Mouse (Mus musculus): ENCODE measurements around the gene Mpv17. TPM values are rescaled to one million over a fixed set of nuclear protein-coding genes. Genes with fewer than 3 reads are reported as not detected.
A peak's percentile ranks its signal among the peaks of the same experiment; 100 is the strongest.

Gene Mpv17
- polyA plus RNA-seq, 1 experiment from 2014 or later = 54.6 TPM

- no peaks in the 10 kb centered on the region for H3K27me3 ChIP-seq
- no peaks in the 10 kb centered on the region for H3K36me3 ChIP-seq
- no peak overlapping the region for H3K4me3 ChIP-seq
- no peak for ATAC-seq (replicated peaks)
- no peaks in the 10 kb centered on the region for H3K4me1 ChIP-seq
- no peak overlapping the region for H3K27ac ChIP-seq (replicated peaks)
- no peak overlapping the region for H3K9ac ChIP-seq (replicated peaks)
- H3K9me3 ChIP-seq = no peaks in the 10 kb centered on the region
- WGBS = 41% methylated on average over 5 of the region's 5 CpGs
- no peak overlapping the region for H3K4me2 ChIP-seq (replicated peaks)
These were observed 28.0 kb downstream of the Mpv17 start for GRCm38 (mm10) chr5:31126050-31126449.

GRCm38 (mm10) chr5:31123481-31123880, 30.6 kb downstream of the Mpv17 start:
- no peaks in the 10 kb centered on the region for H3K36me3 ChIP-seq
- H3K27me3 ChIP-seq = no peaks in the 10 kb centered on the region
- H3K9ac ChIP-seq (replicated peaks) = no peak overlapping the region
- H3K27ac ChIP-seq (replicated peaks) = no peak overlapping the region
- no peaks in the 10 kb centered on the region for H3K4me1 ChIP-seq
- H3K9me3 ChIP-seq = no peaks in the 10 kb centered on the region
- 44% methylated on average over 2 of the region's 2 CpGs for WGBS
- H3K4me2 ChIP-seq (replicated peaks) = no peak overlapping the region
- ATAC-seq (replicated peaks) = no peak
- H3K4me3 ChIP-seq = no peak overlapping the region

DNA sequence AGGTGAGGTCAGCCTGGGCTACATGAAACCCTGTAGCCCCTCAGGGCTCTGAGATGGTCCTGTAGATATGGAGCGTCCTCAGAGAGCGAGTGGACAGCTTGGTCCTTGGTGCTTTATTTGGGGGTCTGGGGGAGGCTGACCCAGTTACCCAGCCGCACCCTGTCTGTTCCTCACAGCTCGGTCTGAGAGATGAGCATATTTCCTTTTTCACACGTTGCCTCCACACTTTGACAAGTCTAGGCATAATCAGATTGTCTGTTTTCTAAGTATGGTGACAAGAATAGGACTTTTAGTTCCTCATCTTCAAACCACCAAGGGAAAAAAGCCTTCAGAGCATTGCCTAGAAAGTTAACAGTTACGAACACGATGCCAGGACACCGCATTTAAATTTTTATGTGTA, 32.9 kb downstream of the Mpv17 start:
- 89% methylated on average over 8 of the region's 8 CpGs for WGBS

GRCm38 (mm10) chr5:31116912-31117311, 37.1 kb downstream of the Mpv17 start:
- no peak overlapping the region for H3K9ac ChIP-seq (replicated peaks)
- no peak for ATAC-seq (replicated peaks)
- H3K27ac ChIP-seq (replicated peaks) = no peak overlapping the region
- no peak overlapping the region for H3K4me2 ChIP-seq (replicated peaks)
- no peaks in the 10 kb centered on the region for H3K36me3 ChIP-seq
- H3K9me3 ChIP-seq = no peaks in the 10 kb centered on the region
- H3K4me1 ChIP-seq = no peaks in the 10 kb centered on the region
- H3K4me3 ChIP-seq = no peak overlapping the region
- 33% methylated on average over 10 of the region's 10 CpGs for WGBS
- no peaks in the 10 kb centered on the region for H3K27me3 ChIP-seq

More for the DNA sequence above, 32.9 kb downstream of the Mpv17 start:
- Histone ChIP-seq H3K9me3 (no peaks in the 10 kb centered on the region), H3K4me3 (no peak overlapping the region), H3K9ac (replicated peaks) (no peak overlapping the region), H3K27me3 (no peaks in the 10 kb centered on the region), H3K4me2 (replicated peaks) (no peak overlapping the region), H3K27ac (replicated peaks) (no peak overlapping the region), H3K36me3 (no peaks in the 10 kb centered on the region), H3K4me1 (no peaks in the 10 kb centered on the region)
- ATAC-seq (replicated peaks) = no peak

DNA sequence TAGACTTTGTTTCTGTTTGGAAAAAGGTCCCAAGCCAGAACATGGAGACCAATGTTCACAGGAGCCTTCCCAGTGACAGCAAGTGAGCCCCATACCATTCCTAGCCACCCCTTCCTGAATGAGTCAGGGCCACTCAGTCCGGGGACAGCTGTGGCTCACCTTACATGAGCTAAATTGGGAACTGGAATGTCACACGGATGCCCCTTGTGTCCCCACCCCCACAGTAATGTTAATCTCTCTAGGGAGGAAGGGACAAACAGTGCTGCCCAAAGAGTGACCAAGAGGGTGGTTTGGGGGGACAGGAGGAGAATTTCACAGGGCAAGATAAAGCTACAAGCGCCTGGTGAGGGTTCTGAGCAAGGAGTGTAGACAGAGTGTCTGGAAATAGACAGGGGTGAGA, 37.7 kb downstream of the Mpv17 start, which contains the start of gene Trim54:
TSS of gene Trim54 (plus strand) at position 359 of the 400 bp plus-strand sequence.
- H3K9me3 ChIP-seq = no peaks in the 10 kb centered on the region
- H3K27me3 ChIP-seq = no peaks in the 10 kb centered on the region
- no peaks in the 10 kb centered on the region for H3K4me1 ChIP-seq
- H3K9ac ChIP-seq (replicated peaks) = no peak within 1 kb of the TSS
- no peak within 1 kb of the TSS for H3K4me3 ChIP-seq
- ATAC-seq (replicated peaks) = no peak
- no peak within 1 kb of the TSS for H3K27ac ChIP-seq (replicated peaks)
- no peaks in the 10 kb centered on the region for H3K36me3 ChIP-seq
- WGBS = 59% methylated on average over 3 of the region's 3 CpGs
- H3K4me2 ChIP-seq (replicated peaks) = no peak within 1 kb of the TSS

DNA sequence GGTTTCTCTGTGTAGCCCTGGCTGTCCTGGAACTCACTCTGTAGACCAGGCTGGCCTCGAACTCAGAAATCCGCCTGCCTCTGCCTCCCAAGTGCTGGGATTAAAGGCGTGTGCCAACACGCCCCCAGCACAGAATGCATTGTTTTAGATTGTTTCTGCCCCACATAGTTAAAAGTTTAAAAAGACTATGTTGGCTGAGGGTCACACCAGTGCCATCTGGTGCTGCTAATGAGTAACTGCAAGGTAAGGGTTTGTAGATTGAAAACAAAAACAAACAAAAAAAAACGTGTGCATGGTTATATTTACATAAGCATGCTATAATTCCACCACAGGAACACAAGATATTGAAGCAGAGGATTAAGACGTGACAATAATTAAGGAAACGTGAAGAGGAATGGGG, 43.3 kb downstream of the Mpv17 start:
- Histone ChIP-seq H3K36me3 (no peaks in the 10 kb centered on the region), H3K27ac (replicated peaks) (no peak overlapping the region), H3K9me3 (no peaks in the 10 kb centered on the region), H3K27me3 (no peaks in the 10 kb centered on the region), H3K4me1 (no peaks in the 10 kb centered on the region), H3K4me2 (replicated peaks) (no peak overlapping the region), H3K4me3 (no peak overlapping the region), H3K9ac (replicated peaks) (no peak overlapping the region)
- WGBS = 42% methylated on average over 7 of the region's 7 CpGs
- no peak for ATAC-seq (replicated peaks)

GRCm38 (mm10) chr5:31108000-31108490, 46.0 kb downstream of the Mpv17 start, which contains the start of gene Slc30a3:
Gene Slc30a3 (minus strand): TSS chr5:31108237.
- Histone ChIP-seq H3K9ac (replicated peaks) (no peak within 1 kb of the TSS), H3K9me3 (no peaks in the 10 kb centered on the region), H3K27ac (replicated peaks) (no peak within 1 kb of the TSS), H3K4me1 (no peaks in the 10 kb centered on the region), H3K27me3 (no peaks in the 10 kb centered on the region), H3K4me3 (no peak within 1 kb of the TSS), H3K36me3 (no peaks in the 10 kb centered on the region), H3K4me2 (replicated peaks) (no peak within 1 kb of the TSS)
- WGBS = 91% methylated on average over 18 of the region's 18 CpGs
- ATAC-seq (replicated peaks) = no peak

DNA sequence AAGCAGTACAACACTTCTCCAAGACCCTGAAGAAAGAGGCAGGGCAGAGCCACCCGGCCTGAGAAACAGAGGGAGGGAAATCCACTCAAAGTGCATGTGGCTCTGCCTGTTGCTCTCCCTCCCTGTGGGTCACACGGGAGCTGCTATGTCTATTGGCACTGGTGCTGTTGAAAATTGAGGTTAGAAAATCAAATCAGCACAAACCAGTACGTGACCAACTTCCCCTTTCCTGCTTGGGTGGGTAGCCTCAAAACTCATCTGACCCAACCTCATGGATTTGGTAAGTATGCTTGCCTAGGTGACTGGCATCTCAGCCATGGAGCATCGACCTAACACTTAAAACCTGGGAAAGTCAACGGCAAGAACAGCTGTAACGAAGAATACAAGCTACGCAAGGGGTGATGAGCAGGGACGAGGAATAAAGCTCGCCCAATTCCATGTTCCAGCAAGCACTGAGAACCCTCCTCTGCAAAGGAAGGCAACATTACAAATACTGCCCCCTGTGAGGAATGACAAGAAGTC, 48.2 kb downstream of the Mpv17 start, which contains the start of gene Dnajc5g:
TSS of gene Dnajc5g (plus strand) at position 472 of the 522 bp plus-strand sequence.
- Histone ChIP-seq H3K36me3 (no peaks in the 10 kb centered on the region), H3K27ac (replicated peaks) (no peak within 1 kb of the TSS), H3K9ac (replicated peaks) (no peak within 1 kb of the TSS), H3K4me1 (no peaks in the 10 kb centered on the region), H3K4me2 (replicated peaks) (no peak within 1 kb of the TSS), H3K27me3 (no peaks in the 10 kb centered on the region), H3K9me3 (no peaks in the 10 kb centered on the region), H3K4me3 (no peak within 1 kb of the TSS)
- no peak for ATAC-seq (replicated peaks)
- 89% methylated on average over 9 of the region's 9 CpGs for WGBS

DNA sequence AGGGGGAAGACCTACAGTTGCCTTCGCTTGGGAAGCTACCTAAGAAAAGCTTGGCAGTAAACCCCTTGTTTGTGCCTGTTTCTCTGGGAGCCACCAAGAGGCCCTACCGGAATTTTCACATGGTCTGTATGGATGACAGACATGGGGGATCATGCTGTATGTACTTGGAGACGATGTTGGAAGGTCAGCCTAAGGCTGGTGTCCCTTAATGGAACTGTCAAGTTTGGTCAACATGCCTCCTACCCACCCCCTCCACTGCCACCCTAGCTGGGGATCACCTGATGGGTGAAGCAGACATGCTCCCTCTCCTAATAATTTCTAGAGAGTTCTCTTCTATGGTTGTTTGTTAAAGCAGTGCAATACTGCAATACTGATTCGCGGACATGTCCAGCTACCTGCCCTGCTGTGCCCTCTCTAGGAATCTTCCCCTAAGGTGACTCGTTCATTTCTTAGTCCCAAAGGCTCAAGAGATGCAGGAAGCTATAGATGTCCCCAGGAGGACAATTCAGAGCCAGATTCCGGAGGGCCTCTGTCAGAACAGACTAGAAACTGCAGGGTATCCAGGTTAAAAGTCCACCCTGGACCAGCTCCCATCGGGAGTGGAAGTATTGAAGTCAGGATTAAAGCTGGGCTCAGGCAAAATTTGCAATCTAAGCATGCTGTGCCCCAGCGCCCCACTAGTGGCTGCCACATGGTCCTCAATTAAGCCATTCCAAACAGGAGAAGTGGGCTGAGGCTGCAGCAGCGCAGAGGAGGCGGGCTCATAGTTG, 58.2 kb downstream of the Mpv17 start:
- H3K27me3 ChIP-seq = peaks cover 72% of the 10 kb centered on the region
- ATAC-seq (replicated peaks) = no peak
- peak overlapping the region; percentile 49 for H3K4me2 ChIP-seq (replicated peaks)
- peak overlapping the region; percentile 34 for H3K4me3 ChIP-seq
- no peaks in the 10 kb centered on the region for H3K9me3 ChIP-seq
- no peak overlapping the region for H3K27ac ChIP-seq (replicated peaks)
- peak overlapping the region; percentile 19; the same call in 1 of the 2 replicates for H3K9ac ChIP-seq (replicated peaks)
- WGBS = 27% methylated on average over 11 of the region's 11 CpGs
- no peaks in the 10 kb centered on the region for H3K36me3 ChIP-seq
- peaks cover 36% of the 10 kb centered on the region for H3K4me1 ChIP-seq

DNA sequence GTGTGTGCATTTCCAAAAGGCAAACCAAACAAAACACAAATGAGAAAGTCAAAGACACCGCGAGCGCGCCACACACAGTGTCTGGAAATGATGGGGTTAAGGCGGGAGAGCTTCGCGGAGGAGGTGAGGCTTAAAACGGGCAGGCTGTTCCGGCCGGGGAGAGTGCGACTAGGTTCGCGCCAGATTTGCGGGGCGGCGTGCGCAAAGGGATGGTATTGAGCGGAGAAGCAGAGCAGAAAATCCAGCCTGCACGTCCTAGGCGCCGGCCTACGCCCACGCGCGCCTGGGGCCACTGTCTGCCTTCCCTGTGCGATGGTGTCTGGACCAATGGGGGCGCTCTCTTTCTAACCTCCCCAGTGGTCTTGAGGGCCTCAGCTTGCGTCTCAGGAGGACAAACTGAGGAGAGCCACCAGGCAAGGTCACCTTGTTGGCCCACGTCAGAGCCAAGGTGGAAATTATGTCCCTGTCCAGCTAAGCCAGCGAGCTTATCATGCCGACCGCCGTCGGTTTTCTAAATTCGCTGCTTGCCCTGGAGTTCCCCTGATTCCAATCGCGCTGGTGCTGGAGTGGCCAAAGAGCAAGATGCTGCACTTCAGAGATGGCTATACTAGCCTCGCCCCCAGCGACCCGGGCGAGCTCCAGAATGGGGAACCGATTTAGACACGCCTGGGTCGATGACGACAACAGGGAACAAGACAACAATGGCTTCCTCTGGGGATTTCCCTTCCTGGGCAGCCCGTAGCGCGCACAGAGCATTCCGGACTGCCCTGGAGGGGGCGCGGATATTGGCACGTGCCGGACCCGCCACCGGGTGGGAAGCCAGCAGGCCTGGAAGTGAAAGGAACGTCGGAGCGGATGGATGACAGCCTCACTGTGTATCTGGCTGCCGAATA, 59.0 kb downstream of the Mpv17 start:
- Histone ChIP-seq H3K4me1 (peaks cover 36% of the 10 kb centered on the region), H3K27ac (replicated peaks) (no peak overlapping the region), H3K9me3 (no peaks in the 10 kb centered on the region), H3K9ac (replicated peaks) (peak overlapping the region; percentile 19; the same call in 1 of the 2 replicates), H3K4me2 (replicated peaks) (peak overlapping the region; percentile 49), H3K27me3 (peaks cover 80% of the 10 kb centered on the region), H3K4me3 (peak overlapping the region; percentile 34), H3K36me3 (no peaks in the 10 kb centered on the region)
- under 1% methylated on average over 59 of the region's 59 CpGs for WGBS
- no peak for ATAC-seq (replicated peaks)

- peak; percentile 16; the same call in 1 of the 2 replicates for ATAC-seq (replicated peaks)
- Histone ChIP-seq H3K27ac (replicated peaks) (no peak overlapping the region), H3K9ac (replicated peaks) (no peak overlapping the region), H3K27me3 (peaks cover 85% of the 10 kb centered on the region), H3K4me1 (peaks cover 36% of the 10 kb centered on the region), H3K9me3 (no peaks in the 10 kb centered on the region), H3K36me3 (no peaks in the 10 kb centered on the region), H3K4me2 (replicated peaks) (peak overlapping the region; percentile 49), H3K4me3 (peak overlapping the region; percentile 34)
- WGBS = 1% methylated on average over 29 of the region's 29 CpGs
These were observed 59.8 kb downstream of the Mpv17 start for GRCm38 (mm10) chr5:31094100-31094798.
